Mouse (Mus musculus) neural tube, embryonic 10.5 days (tissue): ENCODE data around the gene Hist1h4d.
"Not testable (repeated sequence)": the region's sequence is repeated elsewhere in the genome, so short reads cannot be mapped to it uniquely, and the experiment has no call there.

Experiments
- DNase-seq: peaks from one replicate; pipeline ENCODE4 v3.0.0-alpha.2; 2017; ENCODE audit warnings: low spot score; ENCODE audit errors: extremely low spot score

The Hist1h4d gene

DNA sequence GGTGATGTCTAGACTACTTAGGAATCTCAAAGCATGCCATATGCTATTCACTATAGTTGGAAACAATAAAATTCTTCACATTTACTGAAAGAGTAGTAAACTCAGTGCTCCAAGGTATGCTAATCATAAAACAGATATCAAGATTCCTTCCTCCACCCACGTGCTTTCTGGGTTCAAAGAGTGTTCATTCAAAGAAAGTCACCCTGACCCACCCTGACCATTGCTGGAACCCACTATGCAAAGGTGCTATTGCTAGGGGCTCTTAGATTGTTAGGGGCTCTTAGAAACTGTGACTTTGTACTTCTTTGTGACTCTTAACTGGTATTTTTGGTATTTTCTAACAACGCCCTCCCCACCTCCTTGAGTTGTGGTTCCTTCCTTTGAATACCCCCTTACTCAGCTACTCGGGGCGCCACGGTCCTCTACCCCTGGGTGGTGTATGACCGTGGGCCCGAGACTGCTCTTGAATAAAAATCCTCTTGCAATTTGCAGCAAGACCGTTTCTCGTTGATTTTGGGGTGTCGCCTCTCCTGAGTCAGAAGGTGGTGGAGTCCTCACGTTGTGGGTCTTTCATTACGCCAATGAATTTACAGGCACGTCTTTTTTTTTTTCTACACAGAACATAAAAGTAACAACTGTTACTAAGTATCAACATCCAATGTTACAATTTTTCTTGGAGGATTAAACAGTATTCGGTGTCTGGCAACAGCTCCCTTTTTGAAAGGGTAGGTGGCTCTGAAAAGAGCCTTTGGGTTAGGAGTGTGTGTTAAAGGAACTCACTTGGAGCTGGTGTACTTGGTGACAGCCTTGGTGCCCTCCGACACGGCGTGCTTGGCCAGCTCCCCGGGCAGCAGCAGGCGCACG is 8.1 kb upstream of the Hist1h4d start:
- not testable (repeated sequence) for DNase-seq

GRCm38 (mm10) chr13:23573898-23574524 is 7.4 kb upstream of the Hist1h4d start, which contains the start of the genes Hist1h2bf and Hist1h2ad:
Gene Hist1h2bf, minus strand, starts transcription at chr13:23574196.
Gene Hist1h2ad, plus strand, starts transcription at chr13:23574381.
- DNase-seq, result peak; percentile 83

GRCm38 (mm10) chr13:23574546-23575170 is 6.7 kb upstream of the Hist1h4d start:
- not testable (repeated sequence) for DNase-seq

DNA sequence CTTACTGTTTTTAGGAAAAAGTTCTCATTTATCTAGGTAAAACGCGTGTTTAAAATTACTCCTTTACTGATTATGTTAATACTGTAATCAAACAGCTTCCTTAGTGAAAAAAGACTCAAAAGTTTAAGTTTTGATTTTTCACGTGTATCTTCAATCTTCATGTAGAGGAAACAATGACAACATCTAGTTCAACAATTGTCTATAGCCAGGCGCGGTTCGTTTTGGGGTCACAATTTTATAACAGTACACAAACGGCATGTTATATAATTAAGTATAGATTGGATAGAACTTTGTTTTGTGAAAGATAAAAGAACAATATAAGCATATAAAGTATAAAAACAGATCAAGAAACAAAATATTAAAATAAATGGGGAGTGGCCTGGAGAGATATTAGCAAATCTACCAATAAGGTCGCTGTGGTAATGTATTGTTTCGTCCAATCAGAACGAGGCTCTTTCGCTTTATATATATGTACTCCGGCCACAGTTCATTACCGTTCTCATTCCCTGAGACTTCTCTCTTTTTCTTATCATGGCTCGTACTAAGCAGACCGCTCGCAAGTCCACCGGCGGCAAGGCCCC is 6.0 kb upstream of the Hist1h4d start, which contains the start of gene Hist1h3d:
Gene Hist1h3d (plus strand): TSS at position 493 of the 581 bp plus-strand sequence.
- peak; percentile 65 for DNase-seq

DNA sequence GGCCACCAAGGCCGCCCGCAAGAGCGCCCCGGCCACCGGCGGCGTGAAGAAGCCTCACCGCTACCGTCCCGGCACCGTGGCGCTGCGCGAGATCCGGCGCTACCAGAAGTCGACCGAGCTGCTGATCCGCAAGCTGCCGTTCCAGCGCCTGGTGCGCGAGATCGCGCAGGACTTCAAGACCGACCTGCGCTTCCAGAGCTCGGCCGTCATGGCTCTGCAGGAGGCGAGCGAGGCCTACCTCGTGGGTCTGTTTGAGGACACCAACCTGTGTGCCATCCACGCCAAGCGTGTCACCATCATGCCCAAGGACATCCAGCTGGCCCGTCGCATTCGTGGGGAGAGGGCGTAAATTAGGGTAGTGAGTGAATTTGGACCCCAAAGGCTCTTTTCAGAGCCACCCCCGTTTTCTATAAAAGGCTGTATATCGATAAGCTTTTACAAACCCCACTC is 5.5 kb upstream of the Hist1h4d start:
- not testable (repeated sequence) for DNase-seq

- peak; percentile 52 for DNase-seq
Measured at GRCm38 (mm10) chr13:23576351-23576881, 5.0 kb upstream of the Hist1h4d start.

- DNase-seq, result no peak
Measured at GRCm38 (mm10) chr13:23576906-23577639, 4.3 kb upstream of the Hist1h4d start.

DNA sequence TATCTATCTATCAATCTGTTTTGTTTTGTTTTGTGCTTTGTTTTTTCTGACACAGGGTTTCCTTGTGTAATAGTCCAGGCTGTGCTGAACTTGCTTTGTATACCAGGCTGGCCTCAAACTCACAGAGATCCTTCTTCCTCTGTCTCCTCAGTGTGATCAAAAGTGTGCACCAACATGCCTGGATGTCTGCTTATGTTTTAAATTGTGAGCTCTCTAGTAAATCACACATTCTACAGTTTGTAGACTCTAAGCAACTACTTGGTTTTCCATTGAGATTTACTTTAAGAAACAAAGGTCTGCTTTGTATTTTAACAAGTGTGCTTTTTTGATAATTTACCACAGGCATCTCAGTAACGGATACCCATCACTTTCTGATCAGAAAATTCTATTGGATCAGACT is 3.6 kb upstream of the Hist1h4d start:
- no peak for DNase-seq

DNA sequence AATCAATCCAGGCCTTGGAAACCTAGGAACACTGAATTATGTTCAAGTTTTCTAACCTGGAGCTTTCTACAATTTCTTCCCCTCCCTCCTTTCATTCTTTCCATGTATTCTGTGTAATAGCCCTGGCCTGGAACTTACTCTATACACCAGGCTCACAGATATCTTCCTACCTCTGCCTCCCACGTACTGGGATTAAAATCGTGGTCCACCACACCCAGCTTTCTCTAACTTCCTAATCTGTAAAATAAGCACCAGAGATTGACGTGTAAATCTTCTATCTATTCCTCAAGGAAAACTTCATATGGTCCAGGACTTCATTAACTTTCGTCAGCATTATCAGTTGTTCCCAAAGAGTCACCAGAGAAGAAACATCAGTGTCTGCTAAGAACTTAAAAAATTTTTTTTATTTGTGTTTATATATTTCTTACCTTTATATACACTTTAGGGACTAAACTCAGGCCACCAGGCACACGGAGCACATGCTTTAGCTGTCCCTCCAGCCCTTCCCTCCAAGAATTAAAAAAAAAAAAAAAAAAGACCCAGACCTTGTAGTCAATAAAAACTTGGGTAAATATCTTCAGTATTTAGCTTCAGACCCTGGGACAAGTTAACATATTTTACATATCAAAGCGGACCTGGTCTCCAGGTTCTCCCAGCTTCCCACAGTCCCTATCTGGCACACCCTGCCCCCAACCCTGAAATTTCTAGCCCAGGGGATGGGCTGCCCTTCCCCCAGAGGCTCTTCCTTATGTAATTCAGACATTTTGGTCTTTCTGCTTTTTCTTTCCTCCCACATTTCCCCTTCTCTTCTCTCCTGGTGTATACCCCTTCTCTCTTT is 1.0 kb downstream of the Hist1h4d start:
- DNase-seq, result peak; percentile 43

- no peak for DNase-seq
Measured at GRCm38 (mm10) chr13:23583387-23584068, 2.1 kb downstream of the Hist1h4d start.

DNA sequence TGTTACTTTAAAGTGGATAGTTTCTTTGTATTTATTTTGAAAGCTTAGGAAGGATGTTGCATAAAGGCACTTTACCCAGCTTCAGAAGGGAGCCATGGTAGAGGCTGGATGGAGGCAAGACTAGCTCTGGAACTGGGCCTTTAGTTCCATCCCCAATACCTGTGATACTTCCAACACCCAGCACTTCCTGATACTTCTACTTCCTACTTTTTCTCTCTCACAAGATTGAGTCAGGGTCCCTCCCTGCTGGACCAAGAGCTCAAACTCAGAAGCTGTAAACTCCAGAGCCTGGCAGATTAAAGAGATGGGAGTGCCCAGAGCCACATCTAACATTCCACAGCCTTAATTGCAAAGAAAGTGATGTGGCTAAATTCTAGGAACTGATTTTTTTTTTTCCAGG is 2.9 kb downstream of the Hist1h4d start:
- peak; percentile 40 for DNase-seq

DNA sequence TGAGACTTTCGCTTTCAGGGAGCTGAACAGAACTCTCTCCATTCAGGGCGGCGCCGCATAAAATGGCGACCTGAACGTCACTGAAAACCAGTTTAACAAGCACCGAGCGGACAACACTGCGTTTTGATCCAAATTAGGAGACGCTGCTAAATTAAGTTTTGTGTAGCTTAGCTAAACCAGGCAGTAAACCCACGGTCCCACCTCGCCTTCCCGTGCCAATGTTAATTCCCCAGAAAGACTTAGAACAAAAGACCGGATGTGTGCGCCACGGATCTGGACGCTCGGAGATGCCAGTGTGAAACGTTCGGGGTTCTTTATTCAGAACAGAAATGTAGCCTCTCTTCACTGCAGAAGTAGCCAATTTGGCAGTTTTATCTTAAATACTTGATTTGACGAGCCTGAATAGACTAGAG is 3.6 kb downstream of the Hist1h4d start:
- DNase-seq, result peak; percentile 80

DNA sequence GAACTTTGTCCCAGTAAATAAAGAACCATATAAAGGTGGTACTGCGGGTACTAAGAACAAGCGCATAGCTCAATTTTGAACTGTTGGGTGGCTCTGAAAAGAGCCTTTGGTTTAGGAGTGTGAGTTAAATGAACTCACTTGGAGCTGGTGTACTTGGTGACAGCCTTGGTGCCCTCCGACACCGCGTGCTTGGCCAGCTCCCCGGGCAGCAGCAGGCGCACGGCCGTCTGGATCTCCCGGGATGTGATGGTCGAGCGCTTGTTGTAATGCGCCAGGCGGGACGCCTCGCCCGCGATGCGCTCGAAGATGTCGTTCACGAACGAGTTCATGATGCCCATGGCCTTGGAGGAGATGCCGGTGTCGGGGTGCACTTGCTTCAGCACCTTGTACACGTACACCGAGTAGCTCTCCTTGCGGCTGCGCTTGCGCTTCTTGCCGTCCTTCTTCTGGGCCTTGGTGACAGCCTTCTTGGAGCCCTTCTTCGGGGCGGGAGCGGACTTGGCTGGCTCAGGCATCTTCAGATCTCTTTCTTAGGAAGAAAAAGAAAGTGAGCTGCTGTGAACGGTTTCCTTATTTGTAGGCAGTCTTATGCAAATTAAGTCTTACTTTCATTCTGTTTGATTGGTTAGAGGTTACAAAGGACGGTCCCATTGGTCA is 4.2 kb downstream of the Hist1h4d start:
- DNase-seq, result peak; percentile 66

DNA sequence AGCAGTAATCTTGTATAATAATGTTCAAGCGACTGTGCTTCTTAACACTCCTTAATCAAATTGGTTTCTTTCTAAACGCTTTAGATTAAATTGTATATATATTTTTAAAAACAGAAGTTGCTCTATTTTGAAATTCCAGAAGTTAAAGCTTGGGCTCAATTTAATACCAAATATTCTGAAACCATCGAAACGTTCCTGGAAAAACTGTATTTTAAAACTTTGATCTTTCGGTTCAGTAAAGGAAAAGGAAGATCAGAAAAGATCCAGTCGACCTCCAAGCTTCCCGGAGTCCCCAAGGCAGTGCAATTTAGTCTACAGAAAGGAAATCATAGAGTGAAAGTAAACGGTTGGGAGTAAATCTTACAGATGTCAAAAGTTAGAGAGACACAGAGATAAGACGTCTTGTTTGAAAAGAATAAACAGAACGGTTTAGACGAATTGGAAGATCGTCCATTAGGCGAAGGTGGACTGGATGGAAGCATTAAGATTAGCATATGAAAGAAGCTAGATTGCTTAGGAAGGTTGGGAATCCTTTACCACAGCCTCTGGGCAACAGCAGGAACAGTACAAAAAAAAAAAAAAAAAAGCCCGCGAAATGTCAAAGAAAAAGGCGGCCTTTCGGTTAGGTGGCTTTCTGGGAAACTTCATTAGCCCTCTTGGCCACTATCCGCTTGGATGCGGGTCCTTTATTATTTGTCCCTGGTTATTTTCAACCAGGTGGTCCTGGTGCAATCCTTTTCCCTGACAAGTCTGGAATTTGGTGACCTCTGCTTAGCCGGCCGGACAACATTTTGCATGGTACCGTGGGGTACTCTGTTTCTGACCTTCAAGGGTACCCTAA is 4.9 kb downstream of the Hist1h4d start:
- DNase-seq, result peak; percentile 47

DNA sequence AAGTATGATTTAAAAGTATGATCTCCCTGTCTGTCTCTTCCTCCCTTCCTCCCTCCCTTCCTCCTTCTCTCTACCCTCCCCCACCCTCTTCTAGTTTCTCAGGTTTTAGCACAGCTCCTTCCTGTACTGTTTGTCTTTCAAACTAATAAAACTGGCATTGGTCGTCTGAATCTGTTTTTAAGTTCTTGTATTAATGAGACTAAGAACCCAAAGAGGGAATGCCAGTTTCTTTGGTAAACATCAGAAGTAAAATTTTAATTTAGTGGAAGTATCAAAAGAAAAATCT is 5.5 kb downstream of the Hist1h4d start:
- no peak for DNase-seq

GRCm38 (mm10) chr13:23591206-23591605 is 9.8 kb downstream of the Hist1h4d start:
- no peak for DNase-seq

DNA sequence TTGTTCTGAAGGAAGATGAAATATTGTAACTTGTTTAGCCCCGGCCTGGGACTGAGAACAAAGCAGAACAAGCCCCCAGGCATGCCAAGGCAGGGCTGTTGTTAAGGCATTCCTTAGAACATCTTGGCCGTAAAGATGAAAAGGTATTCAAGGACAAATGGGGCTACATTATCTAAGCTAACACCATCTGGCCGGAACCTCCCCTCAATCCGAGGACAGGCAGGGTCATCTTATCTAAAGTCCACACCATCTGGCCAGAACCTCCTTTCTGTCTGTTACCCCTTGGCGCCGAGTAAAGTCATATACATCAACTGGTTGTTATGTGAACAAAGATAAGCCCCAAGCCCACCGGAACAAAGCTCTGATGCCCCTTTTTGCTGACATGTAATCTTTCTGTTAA is 10.5 kb downstream of the Hist1h4d start:
- not testable (repeated sequence) for DNase-seq

DNA sequence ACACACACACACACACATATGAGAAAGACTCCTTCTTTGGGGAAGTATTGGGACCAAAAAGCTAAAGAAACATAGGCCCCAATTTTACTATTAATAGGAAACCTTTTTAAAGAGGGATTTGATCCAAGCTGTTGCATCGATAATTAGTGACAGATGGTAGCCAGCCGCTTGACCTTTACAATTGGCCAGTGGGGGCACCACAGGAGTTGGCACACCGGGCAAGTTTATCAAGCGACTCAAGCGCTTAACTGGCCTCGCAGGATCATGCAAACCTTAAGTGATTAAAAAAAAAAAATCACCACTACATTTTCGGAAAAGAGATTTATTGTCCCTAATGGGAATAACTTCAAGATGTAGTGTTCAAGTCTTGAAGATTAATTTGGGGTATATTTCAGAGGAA is 11.2 kb downstream of the Hist1h4d start:
- DNase-seq, result no peak
